20 mouse cellular contexts compared by ENCODE assay signal in genomic region chr1:173418516-173418915, GRCm38 (mm10). TPM values are rescaled to one million over a fixed set of nuclear protein-coding genes. Genes with fewer than 3 reads are reported as not detected.
A peak's percentile ranks its signal among the peaks of the same experiment; 100 is the strongest.
DNase-seq lines count a peak whose midpoint lies in the region; ATAC-seq and TF ChIP-seq lines count a peak whose summit lies in the region.
"Had no signal": no experiment of that assay in that cellular context is flagged by ENCODE, and none has a peak within 500 bp of the region (broad histone marks: within the 10 kb centered on the region; RNA-seq: fewer than 3 reads in every experiment).

No protein-coding gene starts in this region.

- H3K4me1 ChIP-seq in liver, embryonic 15.5 days (replicated peaks), result no peaks in the 10 kb centered on the region
- no peaks in the 10 kb centered on the region for H3K4me1 ChIP-seq in liver, embryonic 12.5 days
- H3K4me1 ChIP-seq in bone marrow macrophage, adult 2 months (ENCODE audit: control insufficient read depth, insufficient read depth, low read length), result peaks cover 16% of the 10 kb centered on the region
- no peaks in the 10 kb centered on the region; the same call in 1 of the 2 replicates for H3K4me1 ChIP-seq in intestine, embryonic 16.5 days (ENCODE audit: control insufficient read depth, insufficient read depth, low read length)
- H3K4me1 ChIP-seq in stomach, embryonic 16.5 days (ENCODE audit: control insufficient read depth, insufficient read depth, low read length), result 0 out of 2 replicates have a peak, but pooled peaks cover 3% of the 10 kb centered on the region
- H3K4me1 ChIP-seq: embryonic facial prominence, embryonic 12.5 days; forebrain, embryonic 12.5 days; heart, embryonic 10.5 days; hindbrain, embryonic 12.5 days had no signal

- WGBS in liver, embryonic 15.5 days (ENCODE audit: insufficient replicate concordance), result 68% methylated on average over 3 of the region's 3 CpGs
- WGBS in liver, embryonic 12.5 days (ENCODE audit: insufficient replicate concordance), result 75% methylated on average over 3 of the region's 3 CpGs
- 78% methylated on average over 3 of the region's 3 CpGs for WGBS in intestine, embryonic 16.5 days
- 75% methylated on average over 3 of the region's 3 CpGs for WGBS in stomach, embryonic 16.5 days

- no peaks in the 10 kb centered on the region for H3K27me3 ChIP-seq in liver, embryonic 15.5 days
- H3K27me3 ChIP-seq in liver, embryonic 12.5 days (replicated peaks), result no peaks in the 10 kb centered on the region
- no peaks in the 10 kb centered on the region for H3K27me3 ChIP-seq in intestine, embryonic 16.5 days (replicated peaks; ENCODE audit: control insufficient read depth, insufficient read depth, low read length)
- H3K27me3 ChIP-seq in stomach, embryonic 16.5 days (ENCODE audit: control insufficient read depth, insufficient read depth, low read length), result no peaks in the 10 kb centered on the region
- H3K27me3 ChIP-seq: embryonic facial prominence, embryonic 12.5 days; forebrain, embryonic 12.5 days; hindbrain, embryonic 12.5 days had no signal

- no peaks in the 10 kb centered on the region for H3K9me3 ChIP-seq in liver, embryonic 15.5 days (replicated peaks)
- H3K9me3 ChIP-seq in liver, embryonic 12.5 days (replicated peaks), result no peaks in the 10 kb centered on the region
- no peaks in the 10 kb centered on the region for H3K9me3 ChIP-seq in intestine, embryonic 16.5 days (ENCODE audit: control insufficient read depth, low read length)
- no peaks in the 10 kb centered on the region for H3K9me3 ChIP-seq in stomach, embryonic 16.5 days (replicated peaks; ENCODE audit: control insufficient read depth, low read length)
- H3K9me3 ChIP-seq: embryonic facial prominence, embryonic 12.5 days; forebrain, embryonic 12.5 days; heart, embryonic 10.5 days; hindbrain, embryonic 12.5 days had no signal

- intact Hi-C loops in gastrocnemius, postnatal 14 days (cut with DNase I; ENCODE audit: low total_unique reads), result no loop called here

- no peak overlapping the region for H3K4me3 ChIP-seq in liver, embryonic 15.5 days (replicated peaks)
- no peak overlapping the region for H3K4me3 ChIP-seq in liver, embryonic 12.5 days
- H3K4me3 ChIP-seq in bone marrow macrophage, adult 2 months (ENCODE audit: insufficient read depth, low read length), result no peak overlapping the region
- no peak overlapping the region for H3K4me3 ChIP-seq in intestine, embryonic 16.5 days (ENCODE audit: low read length)
- no peak overlapping the region for H3K4me3 ChIP-seq in stomach, embryonic 16.5 days (replicated peaks; ENCODE audit: low read length)
- H3K4me3 ChIP-seq: embryonic facial prominence, embryonic 12.5 days; forebrain, embryonic 12.5 days; gastrocnemius, adult 2 months; heart, embryonic 10.5 days; hindbrain, embryonic 12.5 days had no signal

- H3K36me3 ChIP-seq in liver, embryonic 15.5 days (replicated peaks), result no peaks in the 10 kb centered on the region
- H3K36me3 ChIP-seq in liver, embryonic 12.5 days, result no peaks in the 10 kb centered on the region
- H3K36me3 ChIP-seq in intestine, embryonic 16.5 days (ENCODE audit: control insufficient read depth, insufficient read depth, low read length), result no peaks in the 10 kb centered on the region
- H3K36me3 ChIP-seq in stomach, embryonic 16.5 days (ENCODE audit: control insufficient read depth, insufficient read depth, low read length), result no peaks in the 10 kb centered on the region
- H3K36me3 ChIP-seq: embryonic facial prominence, embryonic 12.5 days; forebrain, embryonic 12.5 days; heart, embryonic 10.5 days; hindbrain, embryonic 12.5 days had no signal

- TF ChIP-seq POLR2A in bone marrow macrophage, adult 2 months (IDR thresholded peaks at IDR 0.05; ENCODE audit: borderline replicate concordance, low read depth, low read length), result no peak

- no peak for DNase-seq in heart, adult 9 months (ENCODE audit: low spot score in 2 of 2)
- no peak for DNase-seq in ovary, adult 18-20 months (ENCODE audit: low spot score)
- DNase-seq in gastrocnemius, postnatal 14 days, result no peak
- DNase-seq: adrenal gland, postnatal 10 days; cerebellum, adult 11-12 months; cerebellum, adult 9-10 months; cerebellum, postnatal 25 days; gastrocnemius, adult 2 months; gastrocnemius, postnatal 36 days; heart, postnatal 10 days; heart, postnatal 4 days had no signal

- no peak overlapping the region for H3K9ac ChIP-seq in liver, embryonic 15.5 days
- no peak overlapping the region for H3K9ac ChIP-seq in liver, embryonic 12.5 days
- no peak overlapping the region for H3K9ac ChIP-seq in intestine, embryonic 16.5 days (ENCODE audit: low read depth, low read length)
- no peak overlapping the region for H3K9ac ChIP-seq in stomach, embryonic 16.5 days (ENCODE audit: low read length)
- H3K9ac ChIP-seq: embryonic facial prominence, embryonic 12.5 days; forebrain, embryonic 12.5 days; hindbrain, embryonic 12.5 days had no signal

- no peak overlapping the region for H3K4me2 ChIP-seq in liver, embryonic 15.5 days
- no peak overlapping the region for H3K4me2 ChIP-seq in liver, embryonic 12.5 days
- 0 out of 2 replicates have a peak overlapping the region, but pooled peaks have one; percentile 3 for H3K4me2 ChIP-seq in intestine, embryonic 16.5 days (ENCODE audit: low read depth, low read length)
- no peak overlapping the region for H3K4me2 ChIP-seq in stomach, embryonic 16.5 days (ENCODE audit: low read depth, low read length)
- H3K4me2 ChIP-seq: embryonic facial prominence, embryonic 12.5 days; forebrain, embryonic 12.5 days; hindbrain, embryonic 12.5 days had no signal

- 0 out of 2 replicates have a peak, but pooled peaks have one; percentile 11 for ATAC-seq in liver, embryonic 15.5 days (ENCODE audit: insufficient read depth)
- ATAC-seq in liver, embryonic 12.5 days, result no peak
- ATAC-seq in intestine, embryonic 16.5 days, result peak; percentile 75
- no peak for ATAC-seq in stomach, embryonic 16.5 days (ENCODE audit: insufficient read depth, low FRiP score)

- no peak for TF ChIP-seq CTCF in bone marrow macrophage, adult 2 months (IDR thresholded peaks at IDR 0.05; ENCODE audit: low read depth, low read length)

- no peak overlapping the region for H3K27ac ChIP-seq in liver, embryonic 15.5 days (replicated peaks)
- H3K27ac ChIP-seq in liver, embryonic 12.5 days, result no peak overlapping the region
- H3K27ac ChIP-seq in bone marrow macrophage, adult 2 months (ENCODE audit: insufficient read depth, low read depth, low read length), result peak overlapping the region; percentile 5
- peak overlapping the region; percentile 51; the same call in 1 of the 2 replicates for H3K27ac ChIP-seq in intestine, embryonic 16.5 days (ENCODE audit: low read length)
- H3K27ac ChIP-seq in stomach, embryonic 16.5 days (ENCODE audit: low read length), result 0 out of 2 replicates have a peak overlapping the region, but pooled peaks have one; percentile 34
- H3K27ac ChIP-seq: embryonic facial prominence, embryonic 12.5 days; forebrain, embryonic 12.5 days; gastrocnemius, adult 2 months; heart, embryonic 10.5 days; hindbrain, embryonic 12.5 days had no signal

RNA-seq across cellular contexts. Expression of gene Cadm3, which starts 51.0 kb away (rescaled TPM):
- polyA plus RNA-seq in liver, embryonic 15.5 days (2015; fragmentation: Nextera tagmentation; extraction: Ambion mirVana), result 1.7 and 2.0 TPM in 2 replicates
- polyA plus RNA-seq in liver, embryonic 12.5 days (2016; fragmentation: Nextera tagmentation; extraction: Ambion mirVana), result 1.1 and 1.3 TPM in 2 replicates
- polyA plus RNA-seq in bone marrow macrophage, adult 2 months (2012; ENCODE audit: insufficient read depth, insufficient read length, missing spikeins), result not detected in 2 replicates
- 1.8 and 2.0 TPM in 2 replicates for polyA plus RNA-seq in intestine, embryonic 16.5 days (2015; fragmentation: Nextera tagmentation; extraction: Ambion mirVana)
- polyA plus RNA-seq in stomach, embryonic 16.5 days (2015; fragmentation: Nextera tagmentation; extraction: Ambion mirVana), result 3.0 and 3.3 TPM in 2 replicates
- 10 to 100 TPM; 15.4 to 21.4 TPM for total RNA-seq in gastrocnemius, postnatal 14 days (2021)

Comparison
In these comparisons a context has a peak if more than half of its experiments do, and no peak if none do; other contexts are left out.
1. ATAC-seq: peak in liver, embryonic 15.5 days (single experiment) and intestine, embryonic 16.5 days (single experiment); none in liver, embryonic 12.5 days (single experiment) and stomach, embryonic 16.5 days (single experiment).
2. H3K27ac ChIP-seq: peak in bone marrow macrophage, adult 2 months (single experiment), intestine, embryonic 16.5 days (single experiment) and stomach, embryonic 16.5 days (single experiment); none in liver, embryonic 15.5 days (single experiment) and liver, embryonic 12.5 days (single experiment).